Mouse (Mus musculus) ES-Bruce4 (cell line): ENCODE measurements at regions not wholly inside any gene's neighbourhood (a gene's known extent, or its start where the extent isn't known, plus 50 kb on each side); places are given as distances from the start of the nearest gene placed in this dataset.

Experiments used
- CTCF ChIP-seq: IDR thresholded peaks from one replicate; pipeline ENCODE4 v1.8.1; 2011; ENCODE audit warnings: low read depth, low read length
- POLR2A ChIP-seq: IDR thresholded peaks from one replicate; pipeline ENCODE4 v1.8.1; 2011; ENCODE audit warnings: low read length; ENCODE audit not compliant: insufficient read depth

DNA sequence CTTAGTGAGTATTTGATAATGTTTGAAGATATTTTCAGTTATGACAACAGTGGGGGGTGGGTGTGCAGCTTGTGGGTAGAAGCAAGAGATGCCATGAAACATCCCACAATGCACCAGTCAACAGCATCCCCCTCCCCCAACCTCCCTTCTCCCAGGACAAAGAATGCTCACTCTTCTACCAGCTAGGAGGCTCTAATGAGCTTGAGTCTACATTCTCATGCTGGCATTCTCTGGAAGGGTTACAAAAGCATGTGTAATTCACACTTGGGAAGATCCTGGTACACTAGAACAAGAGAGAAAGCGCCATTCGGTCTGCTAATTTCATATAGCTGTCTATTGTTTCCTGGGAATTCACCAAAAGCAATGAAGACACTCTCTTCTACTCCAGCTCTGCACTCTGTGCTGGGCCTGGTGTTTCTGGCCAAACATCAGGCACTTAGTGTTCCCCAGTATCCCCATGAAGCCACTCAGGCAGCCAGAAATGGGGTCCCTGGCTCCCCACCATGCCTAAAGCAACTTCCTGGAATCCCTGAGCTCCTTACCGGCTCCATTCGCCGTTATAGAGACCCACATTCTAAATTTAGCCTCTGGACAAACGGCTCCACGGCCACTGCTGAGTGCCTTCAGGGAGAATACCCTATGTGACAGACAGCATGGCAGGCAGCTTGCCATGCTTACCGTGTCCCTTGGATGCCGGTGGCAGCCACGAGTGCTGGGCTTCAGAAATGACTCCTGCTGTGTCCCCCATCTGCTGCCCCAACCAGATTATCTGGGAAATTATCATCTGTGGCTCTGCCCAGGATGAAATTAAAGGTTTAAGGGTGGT lies 226.1 kb downstream of the Ttc32 start:
- TF ChIP-seq POLR2A, result no peak
- TF ChIP-seq CTCF, result no peak
